Mouse (Mus musculus) bone marrow macrophage, adult 2 months (primary cell): ENCODE results near the gene Myo5c.

Experiments used
- CTCF ChIP-seq: IDR thresholded peaks from 2 replicates; pipeline ENCODE4 v1.5.1; 2012; ENCODE audit warnings: low read depth, mild to moderate bottlenecking, low read length, moderate library complexity
- POLR2A ChIP-seq: IDR thresholded peaks from 2 replicates; pipeline ENCODE4 v1.6.1; 2012; ENCODE audit warnings: mild to moderate bottlenecking, low read depth, low read length, borderline replicate concordance

- TF ChIP-seq CTCF (no peak), POLR2A (no peak)
Measured at GRCm38 (mm10) chr9:75353094-75353493, 121.3 kb downstream of the Myo5c start.
